Mouse (Mus musculus) lung, embryonic 16.5 days (tissue): ENCODE measurements around the gene Rarres2. TPM values are rescaled to one million over a fixed set of nuclear protein-coding genes. Genes with fewer than 3 reads are reported as not detected.

Experiments used
- ATAC-seq: fragments of 200-750 bp; cut with Nextera tagmentation; 2 replicates; pipeline ENCODE4 v1.8.0; 2017; ENCODE audit warnings: low read depth, mild to moderate bottlenecking, moderate library complexity
- H3K27ac ChIP-seq: fragments of 300-500 bp; sonication (generic); 2 replicates; pipeline ENCODE4 v1.5.1; 2014; ENCODE audit warnings: mild to moderate bottlenecking, control low read depth, low read length
- H3K27me3 ChIP-seq: fragments of 300-500 bp; sonication (generic); 2 replicates; pipeline ENCODE4 v1.6.1; 2014; ENCODE audit warnings: low read depth, low read length, mixed read lengths; ENCODE audit not compliant: control insufficient read depth, insufficient read depth
- H3K36me3 ChIP-seq: fragments of 300-500 bp; sonication (generic); 2 replicates; pipeline ENCODE4 v1.6.1; 2014; ENCODE audit warnings: low read length; ENCODE audit not compliant: control insufficient read depth, insufficient read depth
- H3K4me1 ChIP-seq: fragments of 300-500 bp; sonication (generic); replicated peaks from 2 replicates; pipeline ENCODE4 v1.6.1; 2014; ENCODE audit warnings: low read length, mixed read lengths; ENCODE audit not compliant: control insufficient read depth, insufficient read depth
- H3K4me2 ChIP-seq: fragments of 300-500 bp; sonication (generic); 2 replicates; pipeline ENCODE4 v1.6.1; 2014; ENCODE audit warnings: low read depth, low read length, control low read depth
- H3K4me3 ChIP-seq: fragments of 300-500 bp; sonication (generic); 2 replicates; pipeline ENCODE4 v1.5.1; 2014; ENCODE audit warnings: mild to moderate bottlenecking, low read length, control low read depth
- H3K9ac ChIP-seq: fragments of 300-500 bp; sonication (generic); 2 replicates; pipeline ENCODE4 v1.6.1; 2014; ENCODE audit warnings: low read length, control low read depth
- H3K9me3 ChIP-seq: fragments of 300-500 bp; sonication (generic); 2 replicates; pipeline ENCODE4 v1.6.1; 2016; ENCODE audit warnings: low read length; ENCODE audit not compliant: control insufficient read depth
- WGBS: fragments of 180-500 bp; shearing (Covaris S2); extraction: QIAGEN DNeasy Blood & Tissue Kit; methylation state at CpG from one replicate; pipeline ENCODE4 v1.1.7; 2014; 5-methylcytosine and 5-hydroxymethylcytosine counted together
- polyA plus RNA-seq: library from polyadenylated mRNA; unstranded; fragments of >200 nt; fragmentation: Nextera tagmentation; extraction: Ambion mirVana; gene quantifications from 2 replicates; pipeline ENCODE4 v1.2.1, GENCODE M21; 2015

Gene Rarres2
- polyA plus RNA-seq, 1 experiment from 2014 or later: 101 TPM

- peaks cover 13% of the 10 kb centered on the region for H3K4me1 ChIP-seq
- no peak overlapping the region for H3K4me3 ChIP-seq
- H3K9ac ChIP-seq: no peak overlapping the region
Observed at GRCm38 (mm10) chr6:48600594-48600993, 28.0 kb upstream of the Rarres2 start.

GRCm38 (mm10) chr6:48597233-48597625 lies 24.6 kb upstream of the Rarres2 start:
- Histone ChIP-seq H3K9me3 (peaks cover 25% of the 10 kb centered on the region), H3K27ac (no peak overlapping the region), H3K9ac (no peak overlapping the region), H3K36me3 (peaks cover 42% of the 10 kb centered on the region), H3K4me3 (no peak overlapping the region), H3K27me3 (no peaks in the 10 kb centered on the region), H3K4me1 (peaks cover 22% of the 10 kb centered on the region), H3K4me2 (no peak overlapping the region)
- WGBS: 95% methylated on average over 27 of the region's 27 CpGs
- no peak for ATAC-seq

More at GRCm38 (mm10) chr6:48600594-48600993, 28.0 kb upstream of the Rarres2 start:
- H3K9me3 ChIP-seq: peaks cover 24% of the 10 kb centered on the region
- no peak for ATAC-seq
- no peaks in the 10 kb centered on the region for H3K27me3 ChIP-seq
- H3K36me3 ChIP-seq: peaks cover 42% of the 10 kb centered on the region
- 91% methylated on average over 1 of the region's 1 CpGs for WGBS
- no peak overlapping the region for H3K27ac ChIP-seq
- H3K4me2 ChIP-seq: no peak overlapping the region

- no peak for ATAC-seq
- Histone ChIP-seq H3K36me3 (peaks cover 42% of the 10 kb centered on the region), H3K9me3 (peaks cover 25% of the 10 kb centered on the region), H3K4me1 (peaks cover 22% of the 10 kb centered on the region), H3K9ac (no peak overlapping the region), H3K27ac (no peak overlapping the region), H3K4me3 (no peak overlapping the region), H3K4me2 (no peak overlapping the region), H3K27me3 (no peaks in the 10 kb centered on the region)
- 96% methylated on average over 45 of the region's 45 CpGs for WGBS
Observed at GRCm38 (mm10) chr6:48596545-48597232, 24.1 kb upstream of the Rarres2 start.

- no peak for ATAC-seq
- no peaks in the 10 kb centered on the region for H3K27me3 ChIP-seq
- H3K36me3 ChIP-seq: peaks cover 42% of the 10 kb centered on the region
- peak overlapping the region; percentile 81 for H3K4me2 ChIP-seq
- H3K27ac ChIP-seq: no peak overlapping the region
- H3K9me3 ChIP-seq: peaks cover 25% of the 10 kb centered on the region
- peaks cover 15% of the 10 kb centered on the region for H3K4me1 ChIP-seq
- H3K4me3 ChIP-seq: peak overlapping the region; percentile 87
- 50% methylated on average over 1 of the region's 1 CpGs for WGBS
- H3K9ac ChIP-seq: peak overlapping the region; percentile 95
Observed at GRCm38 (mm10) chr6:48595278-48595677, 22.7 kb upstream of the Rarres2 start.

- Histone ChIP-seq H3K4me1 (peaks cover 15% of the 10 kb centered on the region), H3K27me3 (no peaks in the 10 kb centered on the region), H3K4me2 (peak overlapping the region; percentile 81), H3K9ac (peak overlapping the region; percentile 95), H3K9me3 (peaks cover 25% of the 10 kb centered on the region), H3K27ac (peak overlapping the region; percentile 90), H3K36me3 (peaks cover 35% of the 10 kb centered on the region), H3K4me3 (peak overlapping the region; percentile 87)
- peak; percentile 53 for ATAC-seq
- WGBS: under 1% methylated on average over 32 of the region's 41 CpGs
Observed at GRCm38 (mm10) chr6:48594043-48594738, 21.6 kb upstream of the Rarres2 start.

- peak; percentile 96 for ATAC-seq
- 5% methylated on average over 39 of the region's 45 CpGs for WGBS
Observed at GRCm38 (mm10) chr6:48593158-48594042, 20.8 kb upstream of the Rarres2 start, which contains the start of the genes Repin1 and Gm44965. Repin1 (plus strand) TSS chr6:48593883. Gm44965 (plus strand) TSS chr6:48593941.

GRCm38 (mm10) chr6:48591871-48592270 lies 19.3 kb upstream of the Rarres2 start:
- Histone ChIP-seq H3K36me3 (peaks cover 12% of the 10 kb centered on the region), H3K4me3 (no peak overlapping the region), H3K4me1 (peaks cover 15% of the 10 kb centered on the region), H3K9ac (no peak overlapping the region), H3K27me3 (no peaks in the 10 kb centered on the region), H3K9me3 (peaks cover 13% of the 10 kb centered on the region), H3K4me2 (no peak overlapping the region), H3K27ac (no peak overlapping the region)
- no peak for ATAC-seq
- 86% methylated on average over 6 of the region's 6 CpGs for WGBS

More at GRCm38 (mm10) chr6:48593158-48594042, 20.8 kb upstream of the Rarres2 start, which contains the start of the genes Repin1 and Gm44965:
- Histone ChIP-seq H3K9me3 (peaks cover 25% of the 10 kb centered on the region), H3K27me3 (no peaks in the 10 kb centered on the region), H3K4me2 (peak within 1 kb of the TSS; percentile 81), H3K9ac (peak within 1 kb of the TSS; percentile 95), H3K27ac (peak within 1 kb of the TSS; percentile 90), H3K4me3 (peak within 1 kb of the TSS; percentile 87), H3K36me3 (peaks cover 27% of the 10 kb centered on the region), H3K4me1 (peaks cover 15% of the 10 kb centered on the region)

- Histone ChIP-seq H3K9me3 (peaks cover 8% of the 10 kb centered on the region), H3K27me3 (no peaks in the 10 kb centered on the region), H3K4me2 (no peak overlapping the region), H3K4me3 (no peak overlapping the region), H3K36me3 (peaks cover 7% of the 10 kb centered on the region), H3K27ac (no peak overlapping the region), H3K9ac (no peak overlapping the region), H3K4me1 (peaks cover 15% of the 10 kb centered on the region)
- ATAC-seq: no peak
- 85% methylated on average over 3 of the region's 3 CpGs for WGBS
Observed at GRCm38 (mm10) chr6:48591221-48591845, 18.7 kb upstream of the Rarres2 start.
